26 mouse cellular contexts compared by ENCODE assay signal in genomic region chr4:77241852-77242455, GRCm38 (mm10).
DNase-seq lines count a peak whose midpoint lies in the region; ATAC-seq and TF ChIP-seq lines count a peak whose summit lies in the region.
"Had no signal": no experiment of that assay in that cellular context is flagged by ENCODE, and none has a peak within 500 bp of the region (broad histone marks: within the 10 kb centered on the region; RNA-seq: fewer than 3 reads in every experiment).

No protein-coding gene starts in this region.

- WGBS in neural tube, embryonic 13.5 days, result 18% methylated on average over 6 of the region's 6 CpGs
- 16% methylated on average over 6 of the region's 6 CpGs for WGBS in neural tube, embryonic 15.5 days
- 79% methylated on average over 6 of the region's 6 CpGs for WGBS in heart, adult 2 months

- H3K9me3 ChIP-seq in neural tube, embryonic 13.5 days, result no peaks in the 10 kb centered on the region
- H3K9me3 ChIP-seq in neural tube, embryonic 15.5 days (replicated peaks), result no peaks in the 10 kb centered on the region
- H3K9me3 ChIP-seq: embryonic facial prominence, embryonic 10.5 days; embryonic facial prominence, embryonic 12.5 days; G1E had no signal

- no peak overlapping the region for H3K4me3 ChIP-seq in neural tube, embryonic 13.5 days
- no peak overlapping the region for H3K4me3 ChIP-seq in neural tube, embryonic 15.5 days (replicated peaks)
- no peak overlapping the region for H3K4me3 ChIP-seq in heart, adult 2 months
- H3K4me3 ChIP-seq: embryonic facial prominence, embryonic 10.5 days; embryonic facial prominence, embryonic 12.5 days had no signal

- no peaks in the 10 kb centered on the region for H3K36me3 ChIP-seq in neural tube, embryonic 13.5 days
- H3K36me3 ChIP-seq in neural tube, embryonic 15.5 days, result no peaks in the 10 kb centered on the region
- H3K36me3 ChIP-seq in heart, adult 2 months (ENCODE audit: control insufficient read depth, insufficient read depth, low read length), result no peaks in the 10 kb centered on the region
- H3K36me3 ChIP-seq: embryonic facial prominence, embryonic 10.5 days; embryonic facial prominence, embryonic 12.5 days; G1E had no signal

- peak; percentile 3 for DNase-seq in embryo, embryonic 10.5 days (ENCODE audit: low spot score)
- no peak for DNase-seq in embryo, embryonic 9.5 days (ENCODE audit: extremely low spot score)
- peak; percentile 10 for DNase-seq in mesoderm, embryonic 11.5 days (ENCODE audit: low read depth, low spot score)
- DNase-seq in thymus, postnatal 10 days (ENCODE audit: low spot score in 2 of 2), result no peak
- DNase-seq in heart, adult 2 months, result no peak
- DNase-seq: adrenal gland, adult 8-10 months; adrenal gland, postnatal 14 days; adrenal gland, postnatal 36 days; B cell, adult 2 months; cerebellum, adult 11-12 months; cerebellum, adult 2 months; cerebellum, adult 9-10 months; cerebellum, postnatal 10 days; cerebellum, postnatal 25 days; embryo, embryonic 11 days had no signal

- H3K27me3 ChIP-seq in neural tube, embryonic 13.5 days, result no peaks in the 10 kb centered on the region
- H3K27me3 ChIP-seq in neural tube, embryonic 15.5 days (replicated peaks), result no peaks in the 10 kb centered on the region
- no peaks in the 10 kb centered on the region for H3K27me3 ChIP-seq in heart, adult 2 months (ENCODE audit: control insufficient read depth, insufficient read depth, low read length)
- H3K27me3 ChIP-seq: CH12.LX; embryonic facial prominence, embryonic 12.5 days had no signal

- peak overlapping the region; percentile 63 for H3K27ac ChIP-seq in neural tube, embryonic 13.5 days (replicated peaks)
- no peak overlapping the region for H3K27ac ChIP-seq in neural tube, embryonic 15.5 days (replicated peaks)
- H3K27ac ChIP-seq in heart, adult 2 months, result no peak overlapping the region
- H3K27ac ChIP-seq: embryonic facial prominence, embryonic 10.5 days; embryonic facial prominence, embryonic 12.5 days had no signal

- no peak for TF ChIP-seq POLR2A in heart, adult 2 months (IDR thresholded peaks at IDR 0.05; ENCODE audit: insufficient read depth, low read depth, low read length)

- intact Hi-C loops in heart, adult 2 months (cut with DNase I), result no loop called here

- no peak for TF ChIP-seq EP300 in heart, adult 2 months (IDR thresholded peaks at IDR 0.05; ENCODE audit: insufficient read depth, low read depth, low read length)

- peak overlapping the region; percentile 23 for H3K4me2 ChIP-seq in neural tube, embryonic 13.5 days
- peak overlapping the region; percentile 20; the same call in 1 of the 2 replicates for H3K4me2 ChIP-seq in neural tube, embryonic 15.5 days
- H3K4me2 ChIP-seq: embryonic facial prominence, embryonic 12.5 days had no signal

- peaks cover 7% of the 10 kb centered on the region for H3K4me1 ChIP-seq in neural tube, embryonic 13.5 days (replicated peaks)
- H3K4me1 ChIP-seq in neural tube, embryonic 15.5 days, result 0 out of 2 replicates have a peak, but pooled peaks cover 5% of the 10 kb centered on the region
- H3K4me1 ChIP-seq in heart, adult 2 months (ENCODE audit: control insufficient read depth, insufficient read depth, low read length), result no peaks in the 10 kb centered on the region
- H3K4me1 ChIP-seq: embryonic facial prominence, embryonic 10.5 days; embryonic facial prominence, embryonic 12.5 days had no signal

- H3K79me2 ChIP-seq in heart, adult 2 months (replicated peaks; ENCODE audit: control insufficient read depth, insufficient read depth, low read length), result no peaks in the 10 kb centered on the region

- H3K9ac ChIP-seq in neural tube, embryonic 13.5 days, result no peak overlapping the region
- H3K9ac ChIP-seq in neural tube, embryonic 15.5 days (replicated peaks), result no peak overlapping the region
- no peak overlapping the region for H3K9ac ChIP-seq in heart, adult 2 months (ENCODE audit: low read depth, low read length)
- H3K9ac ChIP-seq: embryonic facial prominence, embryonic 12.5 days had no signal

- peak; percentile 56; the same call in 1 of the 2 replicates for ATAC-seq in neural tube, embryonic 13.5 days (ENCODE audit: low read depth)
- ATAC-seq in neural tube, embryonic 15.5 days (ENCODE audit: low FRiP score), result peak; percentile 59; the same call in 1 of the 2 replicates
- ATAC-seq: activated CD4-positive, CD25-positive, alpha-beta regulatory T cell, adult 4 months; CD4-positive, CD25-positive, alpha-beta regulatory T cell, adult 4 months; forebrain, embryonic 14.5 days; forebrain, embryonic 16.5 days; Patski had no signal

- no peak for TF ChIP-seq CTCF in heart, adult 2 months (IDR thresholded peaks at IDR 0.05)

Comparison
In these comparisons a context has a peak if more than half of its experiments do, and no peak if none do; other contexts are left out.
1. DNase-seq: peak in embryo, embryonic 10.5 days (single experiment) and mesoderm, embryonic 11.5 days (single experiment); none in embryo, embryonic 9.5 days (single experiment), thymus, postnatal 10 days (0 of 2) and heart, adult 2 months (0 of 2).